Comparison of ENCODE assay signal across 8 mouse cellular contexts in the genomic region with DNA sequence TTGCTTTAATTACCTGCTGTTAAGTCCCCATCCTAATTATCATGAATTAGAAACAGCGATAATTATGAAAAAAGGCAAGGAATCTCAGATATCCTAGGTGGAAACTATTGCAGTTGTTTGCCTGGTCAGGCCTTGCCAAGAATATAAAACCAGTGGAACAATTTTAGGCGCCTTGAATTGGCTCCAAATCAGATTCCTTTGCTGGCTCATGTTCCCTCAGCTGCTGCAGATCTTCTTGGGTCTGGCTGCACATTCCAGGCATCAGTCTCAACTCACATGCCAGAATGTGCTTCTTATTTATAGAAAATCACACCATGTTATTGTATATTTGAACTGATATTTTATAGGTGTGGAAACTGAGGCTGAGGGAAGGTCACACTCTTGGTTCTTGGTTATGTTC.
A peak's percentile ranks its signal among the peaks of the same experiment; 100 is the strongest.
DNase-seq lines count a peak whose midpoint lies in the region; ATAC-seq lines count a peak whose summit lies in the region.

No protein-coding gene starts in this region.

- DNase-seq in adrenal gland, postnatal 14 days = peak; percentile 13
- no peak for DNase-seq in adrenal gland, adult 8-10 months
- DNase-seq in testis, postnatal 14 days (ENCODE audit: low spot score) = peak; percentile 11
- DNase-seq in testis, postnatal 10 days (ENCODE audit: low spot score) = no peak
- DNase-seq in left cerebral cortex, adult 18-20 months (ENCODE audit: low spot score in 2 of 2) = peak; percentile 24 to 52
- no peak for DNase-seq in retina, embryonic 14.5 days (ENCODE audit: low spot score)

- ATAC-seq in activated CD4-positive, CD25-positive, alpha-beta regulatory T cell, adult 4 months = no peak
- ATAC-seq in megakaryocyte progenitor cell, adult 5-6 weeks (replicated peaks; ENCODE audit: poor library complexity) = no peak

Comparison
In these comparisons a context has a peak if more than half of its experiments do, and no peak if none do; other contexts are left out.
1. DNase-seq: peak in adrenal gland, postnatal 14 days (single experiment), testis, postnatal 14 days (single experiment) and left cerebral cortex, adult 18-20 months (2 of 2); none in adrenal gland, adult 8-10 months (single experiment), testis, postnatal 10 days (single experiment) and retina, embryonic 14.5 days (single experiment).